Mouse (Mus musculus): ENCODE results near the gene Rps13.
"Not testable (repeated sequence)": the region's sequence is repeated elsewhere in the genome, so short reads cannot be mapped to it uniquely, and the experiment has no call there.

Gene Rps13

DNA sequence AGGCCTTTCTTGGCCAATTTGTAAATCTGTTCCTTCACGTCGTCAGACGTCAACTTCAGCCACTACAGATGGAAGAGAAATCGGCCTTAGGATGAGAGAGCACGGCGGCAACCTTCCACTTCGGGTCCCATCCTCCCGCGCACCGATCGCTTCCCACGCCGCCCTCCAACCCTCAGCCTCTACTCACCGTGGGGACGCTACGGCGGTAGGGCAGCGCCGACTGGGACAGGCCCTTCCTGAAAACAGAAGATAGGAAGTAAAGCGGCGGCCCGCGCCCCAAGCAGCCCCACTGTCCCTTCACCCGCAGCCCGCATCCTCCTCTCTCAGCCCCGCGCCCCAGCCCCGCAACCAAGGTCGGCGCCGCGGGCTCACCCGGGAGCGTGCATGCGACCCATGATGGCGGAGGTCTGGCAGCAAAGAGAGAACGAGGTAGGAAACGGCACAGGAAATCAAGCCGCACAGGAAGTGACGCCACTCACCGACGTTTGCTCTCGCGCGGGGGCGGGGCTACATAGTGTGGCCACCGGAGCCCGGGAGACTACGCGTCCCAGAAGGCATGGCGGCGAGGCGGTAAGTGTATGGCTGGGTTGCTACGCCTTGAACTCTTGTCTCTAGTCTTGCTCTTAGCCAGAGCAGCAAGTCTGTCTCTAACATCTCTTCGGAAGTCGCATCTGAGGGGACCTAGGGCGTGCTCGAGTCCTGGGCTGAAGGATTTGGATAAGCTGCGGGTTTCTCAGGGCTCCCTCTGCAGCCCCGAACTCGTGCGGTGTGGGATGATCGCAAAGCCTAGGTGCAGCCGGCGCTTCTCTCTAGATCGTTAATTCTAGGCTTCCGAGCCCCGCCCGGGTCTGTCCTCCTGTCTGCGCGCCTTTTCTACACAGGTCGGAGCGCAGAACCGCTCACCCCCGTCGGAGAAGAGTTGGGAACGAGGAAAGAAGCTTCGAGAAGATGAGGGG, at the start of gene Rps13:
Rps13 (minus strand) TSS at position 483 of the 956 bp plus-strand sequence.
- DNase-seq = peak; percentile 99

- not testable (repeated sequence) for DNase-seq
Observed at GRCm38 (mm10) chr7:116379181-116379580, 45.2 kb upstream of the Rps13 start.

DNA sequence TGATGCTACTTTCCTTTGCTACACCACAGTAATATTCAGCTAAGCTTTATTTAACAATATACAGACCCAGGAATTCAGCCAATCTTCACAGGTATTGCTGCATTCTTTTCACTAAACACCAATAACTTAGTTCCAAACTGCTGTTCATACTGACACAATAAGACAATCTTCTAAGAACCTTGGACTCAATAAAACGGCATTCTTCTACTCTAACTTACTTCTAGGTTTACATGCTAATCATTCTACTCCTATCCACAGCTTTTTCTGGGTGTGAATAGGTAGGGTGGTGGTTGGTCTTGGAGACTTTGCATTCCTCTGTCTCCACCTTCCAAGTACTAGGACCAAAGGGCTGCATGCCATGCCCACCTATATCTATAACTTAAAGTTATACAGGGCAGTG, 40.3 kb upstream of the Rps13 start:
- no peak for DNase-seq

DNA sequence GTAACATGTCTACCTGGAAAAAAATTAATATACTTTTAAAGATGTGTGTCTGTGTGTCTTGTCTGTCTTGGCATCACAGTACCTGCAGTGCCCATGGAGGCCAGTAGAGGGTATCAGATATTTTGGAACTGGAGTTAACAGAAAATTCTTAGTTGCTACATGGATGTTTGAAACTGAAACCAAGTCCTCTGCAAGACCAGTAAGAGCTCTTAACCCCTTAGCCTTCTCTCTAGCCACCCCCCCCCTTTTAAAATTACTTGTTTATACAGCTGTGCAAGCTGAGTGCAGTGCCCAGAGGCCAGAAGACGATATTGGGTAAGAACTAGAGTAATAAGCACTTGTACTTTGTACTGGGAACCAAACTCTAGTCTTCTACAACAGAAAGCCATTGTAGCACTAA, 2.2 kb upstream of the Rps13 start:
- DNase-seq = peak; percentile 73 to 75

GRCm38 (mm10) chr7:116335133-116335532, 1.1 kb upstream of the Rps13 start:
- no peak for DNase-seq

- no peak for DNase-seq
Observed at GRCm38 (mm10) chr7:116334669-116335038, 659 bp upstream of the Rps13 start.

DNA sequence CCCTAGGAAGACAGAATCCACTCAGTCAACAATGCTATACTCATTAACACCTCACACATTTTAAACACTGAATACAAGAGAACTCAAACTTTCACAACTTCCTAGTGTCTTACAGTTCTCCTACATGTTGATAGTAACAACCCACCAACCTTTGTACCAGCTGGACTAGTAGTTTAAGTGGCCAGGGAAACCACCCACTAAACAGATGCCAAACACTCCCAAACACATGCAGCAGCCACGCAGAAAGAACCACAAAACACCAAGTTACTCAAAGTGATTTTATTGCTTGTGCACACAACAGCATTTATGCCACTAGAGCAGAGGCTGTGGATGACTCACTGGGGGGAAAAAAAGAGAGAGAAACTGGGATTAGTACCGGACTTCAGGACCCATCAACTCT, 2.7 kb downstream of the Rps13 start:
- no peak for DNase-seq

DNA sequence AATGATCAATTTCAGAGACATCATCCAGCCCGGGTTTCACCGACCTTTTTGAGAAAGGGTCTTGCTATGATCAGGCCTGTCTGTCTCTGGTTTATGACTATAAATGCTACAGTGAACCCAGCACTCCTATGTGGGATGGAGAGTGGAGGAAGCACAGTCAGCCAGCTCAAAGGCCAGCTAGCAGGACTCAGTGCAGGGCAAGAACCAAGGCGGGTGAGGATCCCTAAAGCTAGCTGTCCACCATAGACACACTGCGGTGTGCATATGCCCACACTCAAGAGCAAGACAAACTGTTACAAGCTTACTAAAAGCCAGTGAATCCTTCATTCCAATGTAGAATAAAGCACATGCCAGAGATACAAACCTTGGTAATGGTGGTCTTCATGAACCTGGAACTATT, 4.1 kb downstream of the Rps13 start:
- DNase-seq = no peak

- no peak for DNase-seq
Observed at GRCm38 (mm10) chr7:116328777-116329176, 5.2 kb downstream of the Rps13 start.

DNA sequence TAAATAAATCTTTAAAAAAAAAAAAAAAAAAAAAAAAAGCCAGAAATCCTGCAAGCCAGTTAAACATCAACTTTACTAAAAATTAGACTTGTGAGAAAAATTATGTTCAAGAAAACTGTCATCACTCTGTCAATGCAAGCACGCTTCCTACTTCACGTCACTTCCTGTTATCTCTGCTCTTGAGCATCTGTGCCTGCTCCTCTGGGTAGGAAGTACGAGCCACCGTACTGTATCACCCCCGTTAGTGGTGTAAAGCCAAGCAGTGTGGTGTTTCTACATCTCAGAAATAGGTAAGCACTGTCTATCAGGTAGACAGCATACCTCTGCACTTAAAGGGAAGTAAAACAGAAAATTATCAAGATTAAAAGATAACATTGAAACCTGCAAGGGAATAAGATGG, 6.1 kb downstream of the Rps13 start:
- DNase-seq = no peak

- DNase-seq = peak; percentile 88 to 89
Observed at GRCm38 (mm10) chr7:116323331-116323964, 10.5 kb downstream of the Rps13 start.

- DNase-seq = no peak
Observed at GRCm38 (mm10) chr7:116309456-116309855, 24.5 kb downstream of the Rps13 start.

DNA sequence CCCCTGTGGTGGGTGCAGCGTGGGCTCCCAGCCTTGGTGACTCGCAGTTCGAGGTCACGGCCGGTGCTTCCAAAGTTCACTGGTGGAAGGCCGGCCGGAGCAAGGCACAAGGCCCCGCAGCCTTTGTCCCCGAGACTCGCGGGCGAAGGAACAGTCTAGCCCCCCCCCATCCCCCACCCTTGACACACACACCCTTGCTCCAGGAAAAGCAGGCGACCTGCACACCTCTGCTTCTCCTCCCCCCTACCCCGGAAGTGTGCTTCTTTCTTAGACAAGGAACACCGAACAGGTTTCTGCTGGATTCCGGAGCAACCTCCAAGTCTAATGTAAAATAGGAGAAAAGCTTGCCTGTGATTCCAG, 25.4 kb downstream of the Rps13 start:
- peak in 1 of 2 experiments; percentile 22 for DNase-seq

GRCm38 (mm10) chr7:116307871-116308631, 25.9 kb downstream of the Rps13 start, which contains the start of gene Plekha7:
TSS of gene Plekha7 (minus strand) at chr7:116308376.
- peak; percentile 64 for DNase-seq

DNA sequence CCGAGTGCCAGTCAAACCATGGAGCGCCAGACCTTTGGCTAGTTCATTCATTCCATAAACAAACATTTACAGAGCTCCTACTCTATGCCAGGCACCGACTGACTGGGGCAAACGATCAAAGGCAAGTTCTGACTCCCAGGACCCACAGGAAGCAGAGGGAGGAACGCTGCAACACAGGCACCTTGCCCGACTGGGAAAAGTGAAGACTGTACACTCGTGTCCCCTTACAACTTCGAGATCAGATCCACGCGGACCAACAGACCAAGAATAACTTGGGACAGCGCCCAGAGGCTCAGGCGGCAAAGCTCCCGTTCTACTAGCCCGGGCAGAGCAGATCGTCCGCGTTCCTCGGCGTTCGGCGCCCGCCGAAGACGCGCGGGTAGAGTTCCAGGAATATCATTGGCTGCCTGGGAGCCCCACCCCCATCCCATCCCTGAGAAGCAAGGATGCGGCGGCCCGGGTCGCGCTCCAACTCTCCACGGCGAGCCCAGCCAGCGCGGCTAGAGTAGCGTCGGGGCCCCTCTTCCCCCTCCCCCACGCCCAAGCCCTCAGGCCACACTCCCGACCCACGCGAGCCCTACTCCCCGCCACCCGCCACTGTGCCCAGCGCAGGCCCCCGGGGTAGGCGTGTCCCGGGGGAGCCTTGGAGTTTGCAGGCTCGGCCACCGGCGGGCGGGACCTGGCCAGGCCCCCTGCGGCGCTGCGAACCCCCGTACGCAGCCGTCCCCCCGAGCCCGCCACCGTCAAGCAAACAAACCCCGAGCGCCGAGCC, 26.7 kb downstream of the Rps13 start:
- peak; percentile 85 to 90 for DNase-seq

GRCm38 (mm10) chr7:116306601-116307000, 27.4 kb downstream of the Rps13 start:
- no peak for DNase-seq

- DNase-seq = peak; percentile 72 to 79
Observed at GRCm38 (mm10) chr7:116301661-116302311, 32.2 kb downstream of the Rps13 start.

GRCm38 (mm10) chr7:116301144-116301543, 32.9 kb downstream of the Rps13 start:
- DNase-seq = no peak

GRCm38 (mm10) chr7:116298851-116299250, 35.1 kb downstream of the Rps13 start:
- DNase-seq = peak; percentile 42 to 60

GRCm38 (mm10) chr7:116298389-116298788, 35.6 kb downstream of the Rps13 start:
- DNase-seq = peak; percentile 84 to 91

- DNase-seq = no peak
Observed at GRCm38 (mm10) chr7:116294961-116295360, 39.0 kb downstream of the Rps13 start.

- DNase-seq = no peak
Observed at GRCm38 (mm10) chr7:116292377-116292776, 41.6 kb downstream of the Rps13 start.

Measured in cerebellum, postnatal 10 days (tissue).